Mouse (Mus musculus) c-Kit-negative CD71-positive TER-119-positive erythroid progenitor cells, embryonic 14.5 days (primary cell): ENCODE results near the gene Maff.

Experiments
- DNase-seq: peaks from one replicate; pipeline ENCODE4 v3.0.0-alpha.2; 2013; ENCODE audit warnings: low read depth, low spot score

Gene Maff

DNA sequence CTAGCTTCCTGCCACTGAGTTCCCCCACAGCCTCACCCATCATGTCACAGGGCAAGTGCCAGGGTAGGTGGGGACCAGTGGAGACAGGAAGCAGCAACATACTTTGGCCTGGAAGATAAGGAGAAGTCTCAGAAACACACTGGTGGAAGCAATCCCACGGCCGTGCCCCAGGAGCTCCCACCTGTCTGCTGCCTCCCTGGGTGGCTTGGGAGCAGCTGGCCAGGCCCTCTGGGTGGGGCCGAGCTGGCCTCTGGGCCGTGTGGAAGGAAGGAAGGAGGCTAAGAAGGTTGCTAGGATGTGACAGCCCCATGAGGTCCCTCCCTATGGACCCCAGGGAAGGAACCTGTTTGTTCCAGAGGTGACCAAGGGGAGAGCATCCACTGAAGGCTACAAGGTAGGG, 14.6 kb downstream of the Maff start:
- no peak for DNase-seq

DNA sequence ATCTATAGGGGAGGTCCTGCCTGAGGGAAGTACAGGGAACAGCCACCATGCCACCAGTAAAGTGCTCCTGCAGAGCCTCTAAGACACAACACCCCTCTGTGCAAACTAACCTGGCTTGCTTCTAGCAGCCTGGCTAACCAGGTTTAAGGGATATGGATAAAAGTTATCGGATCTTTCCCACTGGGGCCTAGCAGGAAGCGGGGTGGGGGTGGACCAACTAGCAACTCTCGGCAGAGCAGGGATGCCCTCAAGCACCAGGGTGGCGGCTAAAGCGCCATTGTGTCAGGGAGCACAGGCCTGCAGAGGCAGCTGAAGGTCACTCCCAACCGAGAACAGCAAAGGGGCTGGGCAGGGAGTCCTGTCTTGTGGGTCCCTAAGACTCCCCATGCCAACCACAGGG, 17.7 kb downstream of the Maff start:
- no peak for DNase-seq

DNA sequence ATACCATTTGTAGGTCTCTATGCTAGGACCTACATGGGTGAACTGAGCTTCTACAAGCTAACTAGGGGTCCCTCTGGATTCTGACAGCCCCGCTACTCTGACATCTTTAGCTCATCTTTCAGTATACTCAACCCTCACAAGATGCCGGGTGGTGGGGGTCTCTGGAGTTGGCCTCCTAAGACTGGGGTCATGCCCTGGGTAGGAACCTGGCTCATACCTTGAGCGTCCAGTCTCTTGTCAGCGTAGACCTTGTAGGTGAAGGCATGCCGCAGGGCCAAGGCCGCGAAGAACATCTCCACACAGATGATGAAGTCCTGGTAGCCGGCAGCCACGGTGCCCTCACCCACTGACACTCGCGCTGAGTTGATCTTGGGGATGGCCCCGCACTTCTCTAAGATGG, 18.6 kb downstream of the Maff start:
- DNase-seq = no peak

DNA sequence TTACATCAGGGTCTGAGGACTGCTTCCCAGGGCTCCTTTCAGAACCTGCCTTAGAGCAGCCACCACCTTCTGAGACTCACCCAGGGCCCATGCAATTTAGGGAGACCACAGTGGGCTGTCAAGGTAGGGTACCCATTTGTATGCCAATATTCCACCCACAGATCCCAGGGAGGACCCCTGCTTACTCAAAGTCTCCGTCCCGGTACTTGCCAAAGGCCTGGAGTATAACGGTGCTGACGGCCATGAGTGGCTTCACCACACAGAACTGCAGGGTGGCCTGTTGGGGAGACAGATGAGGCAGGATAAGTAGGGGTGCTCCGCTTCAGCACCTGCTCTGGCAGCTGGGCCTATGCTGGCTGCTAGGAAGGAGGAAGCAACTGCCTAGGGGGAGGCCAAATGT, 20.0 kb downstream of the Maff start:
- no peak for DNase-seq

DNA sequence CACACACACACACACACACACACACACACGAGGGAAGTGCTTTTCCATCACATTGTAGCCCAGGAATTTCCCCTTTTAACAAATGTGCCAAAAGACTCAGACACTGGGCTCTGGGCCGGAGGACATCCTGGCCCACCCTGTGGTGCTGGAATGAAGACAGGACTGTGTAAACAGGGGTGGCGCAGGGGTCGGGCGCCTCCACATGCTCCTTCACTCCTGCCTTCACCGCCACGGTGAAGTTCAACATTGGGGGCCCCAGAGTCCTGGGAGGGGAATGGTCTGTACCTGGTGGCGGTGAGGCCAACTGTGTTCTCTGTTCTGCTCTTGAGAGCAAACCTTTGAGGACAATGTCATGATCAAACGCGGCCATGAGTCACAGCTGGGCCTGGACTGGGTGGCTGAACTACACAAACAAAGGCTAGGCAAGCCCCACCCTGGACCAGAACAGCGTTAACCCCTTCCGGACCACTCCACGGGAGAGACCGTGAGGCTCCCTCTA, 21.9 kb downstream of the Maff start:
- no peak for DNase-seq

DNA sequence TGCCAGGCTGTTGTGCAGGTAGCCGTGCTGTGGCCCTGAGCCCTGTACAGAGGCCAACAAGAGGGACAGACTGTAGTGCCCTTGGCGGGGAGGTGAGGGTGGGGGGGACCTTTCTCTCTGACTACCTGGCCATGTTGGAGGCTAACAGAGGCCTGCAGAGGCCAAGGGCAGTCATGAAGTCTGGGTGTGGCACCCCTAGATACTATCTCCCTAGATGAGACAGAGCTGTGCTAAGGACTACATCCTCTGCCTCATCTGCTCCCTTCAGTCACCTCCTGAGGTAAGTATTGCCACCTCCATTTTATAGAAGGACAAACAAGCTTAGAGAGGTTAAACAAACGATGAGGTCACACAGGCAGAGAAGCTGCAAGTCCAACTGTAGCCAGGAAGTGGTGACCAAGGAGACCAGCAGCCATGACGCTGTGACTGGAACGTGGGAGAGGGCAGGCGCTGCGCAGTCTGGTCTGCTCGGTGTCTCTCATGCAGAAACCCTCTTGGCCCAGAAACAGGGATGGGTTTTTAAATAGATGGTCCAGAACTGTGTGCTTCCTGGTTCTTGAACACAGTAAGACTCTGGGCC, 22.5 kb downstream of the Maff start:
- no peak for DNase-seq

DNA sequence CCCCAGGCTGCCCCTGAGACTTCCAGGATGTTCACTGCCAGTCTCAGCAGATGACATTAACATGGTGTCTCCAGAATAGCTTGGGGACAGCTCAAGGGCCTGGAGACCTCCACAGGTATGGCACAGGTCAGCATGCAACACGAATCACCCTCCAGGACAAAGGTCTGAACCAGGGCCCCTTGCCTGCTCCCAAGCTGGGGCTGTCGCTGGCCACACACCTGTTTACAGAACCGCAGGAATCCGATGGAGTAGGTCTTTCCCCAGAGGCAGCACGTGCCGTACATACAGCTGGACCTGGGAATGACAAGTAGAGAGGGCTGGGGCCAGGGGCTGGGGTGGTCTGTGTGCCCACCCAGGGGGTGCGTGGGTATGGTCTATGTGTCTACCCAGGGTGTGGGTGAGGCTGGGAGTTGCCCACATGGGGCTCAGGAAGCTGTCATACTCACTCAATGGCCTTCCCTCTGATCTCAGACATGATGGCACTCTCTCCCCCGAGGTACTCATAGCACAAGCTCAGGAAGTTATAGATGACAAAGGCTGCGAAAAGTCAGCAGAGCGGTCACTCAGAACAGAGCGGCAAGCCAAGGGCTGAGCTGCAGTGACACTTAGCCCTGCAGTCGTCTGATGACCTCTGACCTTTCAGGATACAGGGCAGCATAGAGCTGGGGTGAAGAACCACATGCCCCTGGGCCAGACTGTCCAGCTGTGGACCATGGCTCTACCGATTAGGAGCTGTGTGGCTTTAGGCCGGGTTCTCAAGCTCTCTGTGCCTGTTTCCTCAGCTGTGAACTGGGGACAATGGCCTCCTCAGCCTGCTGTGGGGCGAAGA, 23.2 kb downstream of the Maff start:
- no peak for DNase-seq

DNA sequence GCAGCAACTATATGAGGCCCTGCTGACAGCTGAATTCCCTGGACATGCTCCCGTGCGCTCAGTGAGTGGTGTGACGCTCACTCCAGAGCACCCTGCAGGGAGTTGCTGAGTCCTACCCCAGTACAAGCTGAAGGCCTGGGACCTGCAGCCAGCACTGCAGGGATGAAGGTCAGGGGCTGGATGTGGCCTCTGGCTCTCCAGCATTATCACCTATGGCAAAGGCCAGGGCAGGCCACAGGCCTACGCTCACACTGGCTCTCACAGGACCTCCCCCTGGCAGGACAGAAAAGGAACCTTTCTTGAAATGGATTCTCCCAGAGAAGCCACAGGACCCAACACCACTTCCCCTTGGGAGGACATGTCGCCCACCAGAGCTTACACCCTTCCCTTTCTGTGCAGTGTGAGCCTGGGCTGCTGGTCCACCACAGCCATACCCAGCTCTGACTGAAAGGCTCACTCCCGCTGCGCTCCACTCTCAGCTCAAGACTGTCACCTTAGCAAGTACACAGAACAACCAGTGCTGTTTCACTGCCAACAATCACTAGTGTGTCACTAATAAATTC, 23.9 kb downstream of the Maff start:
- no peak for DNase-seq

DNA sequence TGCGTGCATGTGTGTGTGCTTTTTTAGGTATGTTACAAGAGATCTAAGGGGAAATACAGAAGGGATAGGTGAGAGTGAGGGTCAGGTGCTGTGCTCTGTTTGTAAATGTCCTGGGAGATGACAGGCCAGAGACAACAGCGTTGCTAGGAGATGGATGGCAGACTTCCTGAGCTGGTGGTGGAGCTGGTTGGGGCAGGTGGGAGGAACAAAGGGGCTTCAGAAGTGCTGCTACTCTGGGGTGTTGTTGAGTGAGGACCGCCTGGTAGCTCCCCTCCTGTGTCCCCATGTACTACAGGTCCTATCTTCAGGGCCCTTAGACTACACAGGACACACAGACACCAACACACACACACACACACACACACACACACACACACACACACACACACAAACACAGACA, 28.3 kb downstream of the Maff start:
- no peak for DNase-seq

DNA sequence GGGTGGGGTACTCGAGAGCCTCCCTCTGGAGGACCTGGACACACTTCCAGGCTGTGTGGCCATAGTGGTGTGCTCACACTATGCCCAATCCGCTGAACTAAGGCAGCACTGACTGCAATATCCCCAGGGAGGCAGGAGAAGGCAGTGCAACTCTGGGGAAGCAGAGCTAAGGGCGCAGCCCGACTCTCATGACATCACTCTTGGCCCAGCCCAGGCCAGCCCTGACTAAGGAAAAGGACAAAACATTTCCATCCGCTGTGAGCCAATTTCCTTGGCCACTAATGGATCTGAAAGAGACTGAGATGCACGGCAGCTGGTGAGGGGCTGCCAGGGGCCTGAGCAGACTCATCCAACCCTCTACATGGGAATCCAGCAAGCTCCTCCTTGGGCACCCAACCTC, 31.3 kb downstream of the Maff start:
- no peak for DNase-seq

DNA sequence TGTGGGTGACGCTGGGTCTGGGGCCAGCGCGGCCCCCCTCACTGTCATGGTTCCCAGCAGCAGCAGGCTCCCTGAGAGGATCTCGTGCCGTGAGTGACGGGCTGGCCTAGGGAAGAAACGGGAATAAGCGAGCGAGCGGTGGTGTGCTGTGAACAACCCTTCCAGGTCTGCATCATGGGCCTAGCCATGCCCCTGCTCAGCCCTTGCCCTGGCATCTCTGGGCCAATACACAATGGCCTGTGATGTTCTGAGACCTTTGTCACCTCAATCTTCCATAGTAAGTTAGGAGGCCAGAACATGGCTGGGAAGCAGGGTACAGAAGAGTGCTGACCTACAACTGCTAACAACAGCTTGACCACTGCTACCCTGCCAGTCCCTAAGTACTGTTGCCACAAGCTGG, 32.2 kb downstream of the Maff start:
- DNase-seq = no peak

DNA sequence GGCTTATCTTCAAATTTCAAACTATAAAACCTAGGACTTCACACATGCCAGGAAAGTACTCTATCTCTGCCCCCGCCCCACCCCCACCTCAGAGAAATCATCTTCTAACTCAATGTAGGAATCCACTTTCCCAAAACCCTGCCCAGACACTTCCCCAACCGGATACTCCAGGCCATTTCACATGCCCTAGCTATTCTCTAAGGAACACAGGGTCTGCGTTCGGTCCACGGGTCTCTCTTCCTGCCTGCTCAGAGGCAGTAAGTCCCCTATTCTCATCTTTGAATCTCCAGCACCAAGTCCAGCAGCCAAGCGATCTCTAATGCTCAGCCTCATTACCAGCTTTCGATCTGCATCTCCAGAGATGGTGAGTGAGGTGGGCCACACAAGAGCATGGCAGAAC, 33.2 kb downstream of the Maff start:
- DNase-seq = no peak

DNA sequence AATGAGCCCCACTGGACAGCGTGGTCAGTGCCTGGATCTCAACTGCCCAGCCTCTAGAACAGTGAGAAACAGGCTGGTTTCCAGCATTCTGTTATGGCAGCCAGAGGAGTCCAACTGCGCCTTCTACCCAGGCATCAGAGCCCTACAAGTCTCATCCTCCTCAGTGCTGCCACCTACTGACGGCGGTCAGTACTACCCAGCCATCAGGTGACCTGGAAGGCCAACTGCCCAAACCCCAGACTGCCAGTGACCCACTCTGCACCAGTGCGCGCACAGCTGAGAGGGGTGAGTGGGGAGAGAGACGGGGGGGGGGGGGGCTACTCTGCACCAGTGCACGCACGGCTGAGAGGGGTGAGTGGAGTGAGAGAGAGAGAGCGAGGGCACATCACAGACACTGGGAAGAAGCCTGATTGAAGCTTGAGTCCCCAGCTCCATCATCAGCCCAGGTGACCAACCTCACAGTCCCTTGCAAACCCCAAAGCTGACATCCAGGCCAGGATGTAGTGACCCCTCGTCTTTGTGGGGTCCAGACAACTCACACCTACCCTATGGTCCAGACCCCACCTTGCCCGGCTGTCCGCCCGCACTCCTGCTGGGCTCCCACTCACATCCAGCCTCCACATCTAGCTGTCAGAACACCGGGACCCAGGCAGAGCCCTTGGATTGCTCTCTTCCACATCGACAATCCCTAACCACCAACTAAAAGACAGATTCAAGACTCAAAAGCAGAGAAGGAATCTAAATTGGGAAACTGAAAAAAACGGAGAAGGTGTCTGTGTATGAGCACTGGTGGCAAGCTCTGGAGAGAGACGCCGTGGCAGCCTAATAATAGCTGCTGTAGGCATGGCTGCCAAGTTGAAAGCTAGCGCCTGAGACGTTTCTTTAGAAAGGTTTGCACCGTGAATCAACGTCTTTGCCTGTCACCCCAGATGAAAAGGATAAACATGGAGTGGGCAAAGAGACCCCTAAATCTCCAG, 34.3 kb downstream of the Maff start:
- no peak for DNase-seq

DNA sequence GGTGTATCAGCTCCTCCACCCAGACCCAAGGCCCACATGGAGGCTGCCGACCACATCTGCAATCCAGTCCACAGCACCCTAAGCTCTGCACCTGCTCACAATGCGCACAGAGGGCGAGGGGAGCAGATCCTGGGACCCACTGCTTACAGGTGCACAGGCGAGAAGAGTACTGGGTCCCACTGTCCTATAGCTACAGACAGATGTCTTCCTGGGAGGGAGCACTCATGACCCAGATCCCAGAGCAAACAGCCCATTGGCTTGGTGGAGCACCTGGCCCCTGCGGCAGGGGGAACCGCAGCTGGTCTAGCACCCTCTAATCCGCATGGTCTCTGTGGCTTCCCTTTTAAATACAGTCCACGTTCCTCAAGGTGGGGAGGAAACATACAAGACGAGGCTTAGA, 35.2 kb downstream of the Maff start:
- DNase-seq = no peak

DNA sequence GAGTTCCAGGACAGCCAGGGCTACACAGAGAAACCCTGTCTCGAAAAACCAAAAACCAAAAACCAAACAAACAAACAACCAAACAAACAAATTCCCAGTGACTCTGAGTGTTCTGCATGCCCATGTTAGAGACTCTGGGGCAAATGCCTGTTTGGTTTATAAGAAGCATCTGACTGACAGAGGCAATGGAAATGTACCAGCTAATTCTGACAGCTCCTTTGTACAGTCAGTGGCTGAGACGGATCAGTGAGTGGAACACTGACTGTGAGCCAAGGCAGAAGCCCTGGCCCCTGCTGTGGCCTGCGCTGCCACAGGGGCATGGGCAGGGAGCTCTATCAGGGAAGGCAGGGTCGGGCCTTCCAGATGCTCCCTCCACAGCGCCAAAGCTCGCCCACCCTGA, 40.7 kb downstream of the Maff start:
- no peak for DNase-seq

DNA sequence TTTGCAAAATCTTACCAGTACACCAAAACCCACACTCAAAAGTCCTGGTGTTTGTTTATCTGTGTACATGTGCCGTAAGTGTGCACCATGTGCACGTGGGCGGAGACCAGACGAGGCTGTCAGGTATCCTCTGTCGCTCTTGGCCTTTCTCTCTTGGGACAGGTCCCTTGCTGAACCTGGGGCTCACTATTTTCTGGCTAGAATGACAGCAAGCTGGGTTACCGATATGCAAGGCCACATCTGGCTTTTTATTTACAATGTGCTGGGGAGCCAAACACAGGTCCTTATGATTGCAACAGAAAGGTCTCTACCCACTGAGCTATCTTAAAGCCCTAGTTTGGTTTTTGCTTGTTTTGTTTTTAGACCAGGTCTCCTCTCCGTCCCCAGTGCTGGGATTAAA, 41.2 kb downstream of the Maff start:
- no peak for DNase-seq

DNA sequence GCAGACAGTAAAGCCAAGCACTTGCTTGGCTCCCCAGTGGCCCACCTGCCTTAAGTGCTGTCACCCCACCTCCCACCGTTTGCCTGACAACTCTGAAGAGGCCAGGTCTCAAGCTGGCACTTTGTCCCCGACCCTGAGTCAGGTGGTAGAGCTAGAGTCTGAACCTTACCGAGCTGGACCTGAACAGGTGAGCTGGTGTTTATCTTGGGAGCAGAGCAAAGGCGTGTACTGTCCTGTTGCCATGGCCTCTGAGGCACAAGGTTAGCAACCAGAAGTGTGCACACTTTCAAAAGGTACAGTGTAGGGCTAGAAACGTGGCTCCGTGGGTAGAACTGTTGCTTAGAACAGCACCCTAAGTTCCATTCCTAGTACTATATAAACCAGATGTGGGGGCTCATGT, 41.8 kb downstream of the Maff start:
- no peak for DNase-seq

DNA sequence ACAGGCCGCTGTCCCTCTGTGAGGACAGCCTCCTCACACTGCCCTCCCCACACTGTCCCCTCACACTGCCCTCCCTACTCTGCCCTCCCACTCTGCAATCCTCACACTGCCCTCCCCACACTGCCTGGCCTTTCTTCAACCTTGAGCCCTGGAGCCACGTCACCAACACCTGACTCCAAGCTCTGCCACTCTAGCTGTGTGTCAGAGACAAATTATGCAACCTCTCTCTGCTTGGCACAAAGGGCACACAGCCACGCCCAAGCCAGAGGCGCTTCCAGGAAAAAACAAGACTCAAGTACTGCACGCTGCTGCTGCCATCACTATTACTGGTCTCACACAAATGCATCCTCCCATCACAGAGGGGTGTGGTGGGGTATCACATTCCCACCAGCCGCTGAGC, 44.0 kb downstream of the Maff start:
- DNase-seq = no peak

DNA sequence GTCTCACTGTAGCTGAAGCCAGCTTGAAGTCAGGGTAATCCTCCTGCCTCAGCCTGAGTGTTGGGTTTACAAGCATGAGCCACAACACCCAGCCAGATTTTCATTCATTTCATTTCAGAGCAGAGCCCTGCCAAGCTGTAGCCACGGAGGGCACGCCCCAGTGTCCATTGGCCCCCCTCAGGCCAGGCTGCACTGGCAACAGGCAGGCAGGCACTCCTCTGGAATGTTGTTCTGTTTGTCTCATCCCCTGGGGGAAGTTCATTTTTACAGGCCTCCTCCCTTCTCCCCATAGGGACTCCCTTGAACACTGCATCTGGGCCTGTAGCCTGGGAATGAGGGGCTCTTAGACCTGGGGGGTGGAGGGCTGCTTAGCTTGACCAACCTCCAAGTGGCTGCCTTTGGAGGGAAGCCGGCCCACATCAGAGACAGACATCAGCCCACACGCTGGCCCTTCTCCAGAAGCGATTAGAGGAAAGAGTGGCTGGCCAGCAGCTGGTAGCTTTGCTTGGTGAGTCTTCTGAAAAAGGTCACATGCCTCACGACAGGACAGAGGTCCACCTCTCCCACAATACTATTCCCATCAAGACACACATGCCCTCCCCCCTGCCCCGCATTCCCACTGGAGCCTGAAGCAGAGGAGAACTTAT, 45.1 kb downstream of the Maff start:
- DNase-seq = no peak

DNA sequence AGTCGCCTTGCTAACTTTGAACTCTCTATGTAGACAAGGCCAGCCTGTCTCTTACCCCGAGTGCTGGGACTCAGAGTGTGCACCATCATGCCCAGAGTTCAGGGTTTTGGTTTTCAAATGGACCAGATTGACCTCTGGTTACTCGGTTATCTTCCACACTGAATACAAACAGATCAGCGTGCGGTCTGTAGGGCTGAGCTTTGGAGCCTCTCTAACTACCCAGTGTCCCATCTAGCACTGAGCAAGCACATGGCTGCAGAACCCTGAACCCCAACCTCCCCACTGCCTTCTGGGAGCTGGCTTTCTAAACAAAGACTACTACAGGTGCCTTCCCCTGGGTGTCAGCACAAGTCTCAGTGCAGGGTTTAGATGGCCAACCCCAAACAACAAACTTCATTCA, 46.1 kb downstream of the Maff start:
- DNase-seq = no peak

DNA sequence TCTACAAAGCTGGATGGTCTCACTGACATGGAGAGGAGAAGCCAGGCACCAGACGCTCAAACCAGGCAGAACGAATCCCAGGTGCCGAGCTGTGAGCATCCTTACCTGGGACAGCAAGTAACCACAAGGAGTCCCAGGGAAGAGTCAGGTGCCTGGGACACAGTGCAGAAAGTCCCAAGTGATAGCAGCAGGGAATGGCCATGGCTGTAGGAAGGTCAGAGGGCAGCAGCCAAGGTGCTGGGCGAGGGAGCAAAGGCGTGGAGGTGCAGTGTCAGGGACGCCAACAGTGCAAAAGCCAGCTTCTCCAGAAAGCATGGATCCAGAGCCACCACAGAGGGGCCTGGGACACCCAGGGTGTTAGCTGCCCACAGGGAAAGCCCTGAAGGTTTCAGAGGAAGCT, 46.7 kb downstream of the Maff start:
- DNase-seq = no peak
